8 mouse cellular contexts compared by ENCODE assay signal in genomic region chr1:34511027-34511426, GRCm38 (mm10). TPM values are rescaled to one million over a fixed set of nuclear protein-coding genes. Genes with fewer than 3 reads are reported as not detected.
DNase-seq lines count a peak whose midpoint lies in the region; ATAC-seq and TF ChIP-seq lines count a peak whose summit lies in the region.

No protein-coding gene starts in this region.

- H3K27me3 ChIP-seq in forebrain, embryonic 13.5 days, result no peaks in the 10 kb centered on the region
- no peaks in the 10 kb centered on the region for H3K27me3 ChIP-seq in hindbrain, postnatal 0 days (ENCODE audit: insufficient read depth, low read length)
- H3K27me3 ChIP-seq in limb, embryonic 13.5 days, result no peaks in the 10 kb centered on the region

- ATAC-seq in forebrain, embryonic 13.5 days, result peak; percentile 19; the same call in 1 of the 2 replicates
- ATAC-seq in hindbrain, postnatal 0 days, result peak; percentile 64; the same call in 1 of the 2 replicates
- 0 out of 2 replicates have a peak, but pooled peaks have one; percentile 28 for ATAC-seq in limb, embryonic 13.5 days (ENCODE audit: low FRiP score, low read depth)

- H3K9me3 ChIP-seq in forebrain, embryonic 13.5 days (replicated peaks), result no peaks in the 10 kb centered on the region
- no peaks in the 10 kb centered on the region for H3K9me3 ChIP-seq in hindbrain, postnatal 0 days (ENCODE audit: low read length)
- H3K9me3 ChIP-seq in limb, embryonic 13.5 days, result no peaks in the 10 kb centered on the region

- 2% methylated on average over 3 of the region's 3 CpGs for WGBS in forebrain, embryonic 13.5 days
- 4% methylated on average over 3 of the region's 3 CpGs for WGBS in hindbrain, postnatal 0 days
- WGBS in limb, embryonic 13.5 days, result 5% methylated on average over 3 of the region's 3 CpGs

- DNase-seq in left cerebral cortex, adult 11 months (ENCODE audit: low spot score), result peak; percentile 7
- DNase-seq in left cerebral cortex, adult 8-10 months (ENCODE audit: low spot score in 2 of 2), result no peak
- peak; percentile 56 for DNase-seq in c-Kit-positive CD71-negative TER-119-negative erythroid progenitor cells, embryonic 14.5 days (ENCODE audit: low read depth)
- peak; percentile 69 for DNase-seq in hindbrain, postnatal 0 days (ENCODE audit: low spot score)
- peak; percentile 66 to 73 for DNase-seq in natural killer cell, adult 2 months (ENCODE audit: low spot score in 2 of 2)
- peak; percentile 63 for DNase-seq in testis, postnatal 14 days (ENCODE audit: low spot score)

- H3K9ac ChIP-seq in forebrain, embryonic 13.5 days, result no peak overlapping the region
- H3K9ac ChIP-seq in hindbrain, postnatal 0 days (replicated peaks; ENCODE audit: low read length), result no peak overlapping the region
- H3K9ac ChIP-seq in limb, embryonic 13.5 days, result no peak overlapping the region

- peak; percentile 81 for TF ChIP-seq CTCF in hindbrain, postnatal 0 days (IDR thresholded peaks at IDR 0.05; ENCODE audit: low read depth)

- H3K4me2 ChIP-seq in forebrain, embryonic 13.5 days, result no peak overlapping the region
- H3K4me2 ChIP-seq in hindbrain, postnatal 0 days (ENCODE audit: low read depth, low read length), result no peak overlapping the region
- H3K4me2 ChIP-seq in limb, embryonic 13.5 days (replicated peaks), result peak overlapping the region; percentile 52; the same call in 1 of the 2 replicates

- H3K4me1 ChIP-seq in forebrain, embryonic 13.5 days, result no peaks in the 10 kb centered on the region; the same call in 1 of the 2 replicates
- H3K4me1 ChIP-seq in hindbrain, postnatal 0 days (ENCODE audit: insufficient read depth, low read length), result no peaks in the 10 kb centered on the region
- peaks cover 4% of the 10 kb centered on the region for H3K4me1 ChIP-seq in limb, embryonic 13.5 days

- no peaks in the 10 kb centered on the region for H3K36me3 ChIP-seq in forebrain, embryonic 13.5 days (ENCODE audit: poor library complexity, severe bottlenecking)
- H3K36me3 ChIP-seq in hindbrain, postnatal 0 days (ENCODE audit: insufficient read depth, low read length), result no peaks in the 10 kb centered on the region
- no peaks in the 10 kb centered on the region for H3K36me3 ChIP-seq in limb, embryonic 13.5 days

- H3K4me3 ChIP-seq in forebrain, embryonic 13.5 days, result no peak overlapping the region
- H3K4me3 ChIP-seq in hindbrain, postnatal 0 days (ENCODE audit: low read length), result no peak overlapping the region
- H3K4me3 ChIP-seq in limb, embryonic 13.5 days, result no peak overlapping the region

- H3K27ac ChIP-seq in forebrain, embryonic 13.5 days, result no peak overlapping the region
- no peak overlapping the region for H3K27ac ChIP-seq in hindbrain, postnatal 0 days
- H3K27ac ChIP-seq in limb, embryonic 13.5 days, result no peak overlapping the region

RNA-seq across cellular contexts. Expression of gene Prss39, which starts 12.8 kb away (rescaled TPM):
- not detected for total RNA-seq in left cerebral cortex, adult 8-10 months (2022)
- polyA plus RNA-seq in forebrain, embryonic 13.5 days (2015; fragmentation: Nextera tagmentation; extraction: Ambion mirVana), result not detected in 2 replicates
- total RNA-seq in hindbrain, postnatal 0 days (2014; rRNA removed), result not detected in 2 replicates
- polyA plus RNA-seq in hindbrain, postnatal 0 days (2015; fragmentation: Nextera tagmentation; extraction: Ambion mirVana), result not detected in 2 replicates
- polyA plus RNA-seq in limb, embryonic 13.5 days (2015; fragmentation: Nextera tagmentation; extraction: Ambion mirVana), result not detected in 2 replicates

RNA-seq across cellular contexts. Expression of gene Cfc1, which starts 24.4 kb away (rescaled TPM):
- not detected for total RNA-seq in left cerebral cortex, adult 8-10 months (2022)
- polyA plus RNA-seq in forebrain, embryonic 13.5 days (2015; fragmentation: Nextera tagmentation; extraction: Ambion mirVana), result not detected in 2 replicates
- total RNA-seq in hindbrain, postnatal 0 days (2014; rRNA removed), result 1.2 TPM in 1 of 2 replicates, not detected in the other
- polyA plus RNA-seq in hindbrain, postnatal 0 days (2015; fragmentation: Nextera tagmentation; extraction: Ambion mirVana), result 0.30 and 0.36 TPM in 2 replicates
- 0.19 and 0.24 TPM in 2 replicates for polyA plus RNA-seq in limb, embryonic 13.5 days (2015; fragmentation: Nextera tagmentation; extraction: Ambion mirVana)

RNA-seq across cellular contexts. Expression of gene Prss40, which starts 49.7 kb away (rescaled TPM):
- not detected for total RNA-seq in left cerebral cortex, adult 8-10 months (2022)
- not detected in 2 replicates for polyA plus RNA-seq in forebrain, embryonic 13.5 days (2015; fragmentation: Nextera tagmentation; extraction: Ambion mirVana)
- not detected in 2 replicates for total RNA-seq in hindbrain, postnatal 0 days (2014; rRNA removed)
- 0.09 TPM in 1 of 2 replicates, not detected in the other for polyA plus RNA-seq in hindbrain, postnatal 0 days (2015; fragmentation: Nextera tagmentation; extraction: Ambion mirVana)
- polyA plus RNA-seq in limb, embryonic 13.5 days (2015; fragmentation: Nextera tagmentation; extraction: Ambion mirVana), result 0.11 TPM in 1 of 2 replicates, not detected in the other

RNA-seq across cellular contexts. Expression of gene Ptpn18, which starts 51.5 kb away (rescaled TPM):
- 10 to 100 TPM in 2 of 4 experiments, 1 to 10 TPM in 2; 3.4 to 11.1 (median 7.3) TPM for total RNA-seq in left cerebral cortex, adult 8-10 months (2022)
- polyA plus RNA-seq in forebrain, embryonic 13.5 days (2015; fragmentation: Nextera tagmentation; extraction: Ambion mirVana), result 3.6 and 5.8 TPM in 2 replicates
- 0.25 and 0.63 TPM in 2 replicates for total RNA-seq in hindbrain, postnatal 0 days (2014; rRNA removed)
- polyA plus RNA-seq in hindbrain, postnatal 0 days (2015; fragmentation: Nextera tagmentation; extraction: Ambion mirVana), result 6.7 and 6.9 TPM in 2 replicates
- polyA plus RNA-seq in limb, embryonic 13.5 days (2015; fragmentation: Nextera tagmentation; extraction: Ambion mirVana), result 12.5 and 19.3 TPM in 2 replicates

Comparison
In these comparisons a context has a peak if more than half of its experiments do, and no peak if none do; other contexts are left out.
1. DNase-seq: peak in left cerebral cortex, adult 11 months (single experiment), c-Kit-positive CD71-negative TER-119-negative erythroid progenitor cells, embryonic 14.5 days (single experiment), hindbrain, postnatal 0 days (single experiment), natural killer cell, adult 2 months (2 of 2) and testis, postnatal 14 days (single experiment); none in left cerebral cortex, adult 8-10 months (0 of 2).
2. Peak in every context shown above with its lines, with median percentiles within 50 percentile points of each other: ATAC-seq.